Mouse (Mus musculus) layer of hippocampus, adult 9-11 months (tissue): ENCODE measurements around the gene Ryr1.

Experiments used
- DNase-seq: peaks from one replicate; pipeline ENCODE4 v3.0.0; 2022

Gene Ryr1

DNA sequence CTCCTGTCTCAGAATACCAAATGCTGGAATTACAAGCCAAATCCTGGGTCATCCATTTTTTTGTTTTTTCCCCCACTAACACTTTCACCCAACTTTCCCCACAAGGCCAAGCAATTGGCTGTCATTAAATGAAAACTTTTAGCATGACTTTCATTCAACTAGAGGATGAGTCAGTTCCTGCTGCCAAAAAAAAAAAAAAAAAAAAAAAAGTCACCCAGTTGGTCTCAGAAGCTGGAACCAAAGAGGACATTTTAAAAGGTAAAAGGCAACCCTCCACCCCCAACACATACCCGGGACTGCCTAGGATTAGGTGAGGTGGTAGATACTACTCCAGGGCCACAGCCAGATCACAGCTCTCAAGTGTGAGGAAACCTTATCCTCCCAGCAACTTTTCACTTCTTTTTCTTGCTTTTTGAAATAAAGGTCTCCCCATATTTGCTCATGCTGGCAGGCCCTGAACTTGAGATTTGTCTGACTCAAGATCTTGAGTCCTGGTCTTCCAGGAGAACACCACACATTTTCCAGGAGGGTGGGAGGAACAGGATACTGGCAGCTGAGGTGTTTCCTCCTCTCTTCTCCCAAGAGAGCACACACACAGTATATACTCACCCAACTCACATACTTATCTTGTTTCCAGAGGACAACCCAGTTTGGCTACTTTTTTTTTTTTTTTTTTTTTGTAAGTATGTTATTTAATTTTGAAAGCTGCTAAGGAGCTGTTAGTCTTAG lies 166.8 kb downstream of the Ryr1 start:
- no peak for DNase-seq

DNA sequence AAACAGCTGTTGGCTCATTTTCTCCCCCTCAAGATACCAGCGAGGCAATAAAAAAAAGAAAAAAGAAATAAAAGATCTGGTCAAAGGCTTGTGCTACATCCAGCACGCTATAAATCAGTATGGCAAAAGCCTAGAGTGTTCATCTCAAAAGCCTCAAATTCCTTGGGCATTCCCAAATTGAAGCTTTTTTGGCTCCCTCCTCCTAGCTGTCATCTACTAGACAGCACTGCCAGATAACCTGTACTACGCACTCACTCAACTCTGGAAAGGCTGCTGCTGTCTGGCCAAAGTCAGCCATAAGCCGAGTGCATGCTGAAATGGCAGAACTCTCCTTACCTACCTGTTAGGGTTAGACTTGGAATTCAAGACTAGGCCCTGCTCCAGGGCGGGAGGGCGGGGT lies 167.7 kb downstream of the Ryr1 start:
- DNase-seq: no peak

DNA sequence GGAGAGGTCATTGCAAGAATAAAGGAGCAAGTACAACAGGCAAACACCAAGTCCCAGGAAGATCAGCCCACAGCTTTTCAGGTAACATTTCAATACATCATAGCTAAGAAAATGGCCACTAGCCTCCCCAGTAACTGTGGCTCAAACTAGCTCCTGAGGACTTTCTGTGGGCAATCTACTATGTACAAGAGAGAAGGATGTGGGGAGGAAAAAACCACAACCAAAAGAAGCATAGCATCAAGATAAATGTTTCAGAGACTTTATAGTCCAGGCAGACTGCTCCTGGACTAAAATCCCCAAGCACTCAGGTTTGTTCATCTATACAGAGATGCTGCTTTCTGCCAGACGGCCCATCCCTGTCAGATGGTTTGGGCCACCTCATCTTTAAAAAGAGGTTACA lies 168.7 kb downstream of the Ryr1 start:
- DNase-seq: no peak

DNA sequence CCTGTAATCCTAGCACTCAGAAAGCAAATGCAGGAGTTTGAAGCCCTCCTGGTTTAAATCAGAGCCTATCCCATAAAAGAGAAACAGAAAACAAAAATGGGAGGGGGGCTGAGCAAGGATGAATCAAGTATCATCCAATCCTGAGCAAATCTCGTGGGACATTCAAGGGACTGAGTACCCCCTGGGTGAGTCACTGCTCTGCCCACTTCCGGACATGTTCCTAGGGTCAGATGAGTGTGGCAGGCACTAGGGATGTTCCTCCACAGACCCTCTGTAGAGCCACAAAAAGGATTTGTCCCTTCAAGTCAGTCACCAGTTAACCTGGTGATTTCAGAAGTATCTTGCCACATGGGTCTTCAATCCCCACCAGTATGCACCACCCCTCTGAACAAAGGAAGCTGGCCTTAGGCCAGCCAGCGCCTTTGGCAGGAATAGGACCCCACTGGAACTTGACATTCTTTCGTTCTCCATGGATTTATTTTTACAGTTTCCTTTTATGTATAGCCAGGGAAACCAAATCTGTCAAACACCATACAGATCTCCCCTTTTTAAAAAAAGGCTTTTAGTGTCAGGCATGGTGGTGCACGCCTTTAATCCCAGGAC lies 169.6 kb downstream of the Ryr1 start:
- DNase-seq: no peak

- DNase-seq: no peak
Measured at GRCm38 (mm10) chr7:28954773-28955172, 170.2 kb downstream of the Ryr1 start.

GRCm38 (mm10) chr7:28953476-28954376 lies 171.3 kb downstream of the Ryr1 start:
- DNase-seq: no peak
